Mouse (Mus musculus) midbrain, embryonic 14.5 days (tissue): ENCODE data around the gene Nnmt. TPM values are rescaled to one million over a fixed set of nuclear protein-coding genes. Genes with fewer than 3 reads are reported as not detected.

Experiments
- ATAC-seq: fragments of 200-750 bp; cut with Nextera tagmentation; 2 replicates; pipeline ENCODE4 v1.8.0; 2017; ENCODE audit warnings: moderate number of reproducible peaks, moderate library complexity; ENCODE audit not compliant: low FRiP score, low TSS enrichment
- DNase-seq: peaks from one replicate; pipeline ENCODE4 v3.0.0-alpha.2; 2015
- H3K27ac ChIP-seq: fragments of 300-500 bp; sonication (generic); replicated peaks from 2 replicates; pipeline ENCODE4 v1.5.1; 2014; ENCODE audit warnings: mild to moderate bottlenecking, low read depth, low read length, moderate library complexity
- H3K27me3 ChIP-seq: fragments of 300-500 bp; sonication (generic); 2 replicates; pipeline ENCODE4 v1.6.1; 2014; ENCODE audit warnings: low read length, control low read depth, mixed read lengths; ENCODE audit not compliant: control insufficient read depth, insufficient read depth
- H3K36me3 ChIP-seq: fragments of 300-500 bp; sonication (generic); 2 replicates; pipeline ENCODE4 v1.6.1; 2014; ENCODE audit warnings: low read length, control low read depth; ENCODE audit not compliant: control insufficient read depth, insufficient read depth
- H3K4me1 ChIP-seq: fragments of 300-500 bp; sonication (generic); 2 replicates; pipeline ENCODE4 v1.6.1; 2014; ENCODE audit warnings: mild to moderate bottlenecking, antibody characterized with exemption, low read length, control low read depth; ENCODE audit not compliant: control insufficient read depth, insufficient read depth
- H3K4me2 ChIP-seq: fragments of 300-500 bp; sonication (generic); 2 replicates; pipeline ENCODE4 v1.6.1; 2014; ENCODE audit warnings: mild to moderate bottlenecking, low read length, moderate library complexity
- H3K4me3 ChIP-seq: fragments of 300-500 bp; sonication (generic); replicated peaks from 2 replicates; pipeline ENCODE4 v1.5.1; 2014; ENCODE audit warnings: low read depth, low read length
- H3K9ac ChIP-seq: fragments of 300-500 bp; sonication (generic); replicated peaks from 2 replicates; pipeline ENCODE4 v1.6.1; 2014; ENCODE audit warnings: mild to moderate bottlenecking, low read length, moderate library complexity
- H3K9me3 ChIP-seq: fragments of 300-500 bp; sonication (generic); 2 replicates; pipeline ENCODE4 v1.6.1; 2016; ENCODE audit warnings: low read length, control low read depth, mixed read lengths; ENCODE audit not compliant: control insufficient read depth
- WGBS: fragments of 180-500 bp; shearing (Covaris S2); extraction: QIAGEN DNeasy Blood & Tissue Kit; methylation state at CpG from one replicate; pipeline ENCODE4 v1.1.7; 2014; 5-methylcytosine and 5-hydroxymethylcytosine counted together
- polyA plus RNA-seq: library from polyadenylated mRNA; unstranded; fragments of >200 nt; fragmentation: Nextera tagmentation; extraction: Ambion mirVana; gene quantifications from 2 replicates; pipeline ENCODE4 v1.2.1, GENCODE M21; 2014

The Nnmt gene
- polyA plus RNA-seq, 1 experiment from 2014 or later = 0.99 TPM

DNA sequence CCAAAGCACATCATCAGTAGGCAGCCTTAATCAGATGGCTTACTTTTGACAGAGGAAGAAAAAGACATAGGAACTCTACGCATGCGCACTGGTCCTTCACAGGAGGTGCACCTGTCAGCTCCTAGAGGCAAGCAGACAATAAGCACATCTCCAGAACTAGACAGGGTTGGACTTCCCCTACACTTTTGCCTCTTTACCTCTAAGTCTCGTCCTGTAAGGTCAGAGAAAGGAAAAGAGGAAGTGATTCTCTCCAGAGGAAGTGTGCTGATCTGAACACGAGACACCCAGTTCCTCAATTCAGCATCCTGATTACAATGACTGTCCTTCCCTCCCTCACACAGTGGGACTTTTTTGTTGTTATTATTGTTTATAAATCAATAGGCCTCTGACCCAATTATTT lies 46.3 kb downstream of the Nnmt start:
- Histone ChIP-seq H3K9me3 (no peaks in the 10 kb centered on the region), H3K27ac (no peak overlapping the region), H3K36me3 (no peaks in the 10 kb centered on the region), H3K4me1 (no peaks in the 10 kb centered on the region), H3K4me2 (no peak overlapping the region), H3K27me3 (no peaks in the 10 kb centered on the region), H3K9ac (no peak overlapping the region), H3K4me3 (no peak overlapping the region)
- ATAC-seq = no peak
- no peak for DNase-seq
- WGBS = 76% methylated on average over 4 of the region's 4 CpGs

DNA sequence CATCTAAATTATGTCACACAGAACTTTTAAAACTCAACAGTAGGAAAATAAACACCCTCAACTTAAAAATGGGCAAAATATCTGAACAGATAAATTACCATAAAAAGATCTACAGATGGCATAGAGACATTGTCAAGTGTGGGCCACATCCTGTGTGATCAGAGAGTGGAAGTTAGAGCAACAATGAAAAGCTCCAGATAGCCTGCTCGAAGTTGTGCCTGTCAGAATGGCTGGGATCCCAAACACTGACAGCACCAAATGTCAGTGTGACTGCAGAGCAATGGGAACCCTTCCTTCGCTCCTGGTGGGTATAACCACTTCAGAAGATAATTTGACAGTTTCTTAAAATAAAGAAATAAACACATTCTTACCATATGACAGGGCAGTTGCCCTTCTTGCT lies 55.9 kb downstream of the Nnmt start:
- Histone ChIP-seq H3K4me3 (no peak overlapping the region), H3K36me3 (no peaks in the 10 kb centered on the region), H3K9me3 (no peaks in the 10 kb centered on the region), H3K27me3 (no peaks in the 10 kb centered on the region), H3K9ac (no peak overlapping the region), H3K4me2 (no peak overlapping the region), H3K27ac (no peak overlapping the region), H3K4me1 (no peaks in the 10 kb centered on the region)
- DNase-seq (no peak), ATAC-seq (no peak)
- 81% methylated on average over 2 of the region's 2 CpGs for WGBS

DNA sequence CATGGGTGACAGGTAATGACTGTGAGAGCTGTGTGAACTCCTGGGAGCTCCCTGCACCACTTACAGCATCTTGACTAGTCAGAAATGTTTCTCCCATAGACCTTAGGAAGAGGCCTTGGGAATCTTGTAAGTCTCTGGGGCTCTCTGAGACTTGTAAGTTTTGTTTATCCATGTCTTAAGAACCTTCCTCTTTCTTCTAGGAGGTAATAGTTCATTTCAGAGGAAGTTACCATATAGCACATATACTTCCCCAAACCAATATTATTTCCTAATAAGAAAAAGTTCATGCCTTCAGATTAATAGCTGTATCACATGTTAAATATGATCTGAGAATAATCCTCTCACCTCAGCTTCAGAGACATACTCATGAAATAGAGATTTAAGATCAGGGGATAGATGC lies 57.7 kb downstream of the Nnmt start:
- no peaks in the 10 kb centered on the region for H3K27me3 ChIP-seq
- no peak overlapping the region for H3K9ac ChIP-seq
- DNase-seq (no peak), ATAC-seq (no peak)
- no peaks in the 10 kb centered on the region for H3K36me3 ChIP-seq
- peaks cover 3% of the 10 kb centered on the region for H3K9me3 ChIP-seq
- H3K27ac ChIP-seq = no peak overlapping the region
- no peak overlapping the region for H3K4me3 ChIP-seq
- H3K4me1 ChIP-seq = no peaks in the 10 kb centered on the region
- H3K4me2 ChIP-seq = no peak overlapping the region

Other genes starting within 250 kb of the Nnmt start
- gene Rexo2, start 124.5 kb downstream of the Nnmt start, polyA plus RNA-seq = 70.9 and 76.0 TPM in 2 replicates
- 75.9 and 90.7 TPM in 2 replicates for gene Rbm7, start 109.9 kb downstream of the Nnmt start, polyA plus RNA-seq
- gene Gm5617, start 109.7 kb downstream of the Nnmt start, polyA plus RNA-seq = 28.4 and 28.5 TPM in 2 replicates
- 6.0 and 7.0 TPM in 2 replicates for gene Zbtb16, start 231.1 kb upstream of the Nnmt start, polyA plus RNA-seq